In genomic region chr1:90357391-90357790, GRCm38 (mm10) we compare ENCODE assay signal across 18 mouse cellular contexts.
"Had no signal": no experiment of that assay in that cellular context is flagged by ENCODE, and none has a peak within 500 bp of the region (broad histone marks: within the 10 kb centered on the region; RNA-seq: fewer than 3 reads in every experiment).

No protein-coding gene starts in this region.

- H3K27me3 ChIP-seq: midbrain, embryonic 15.5 days; neural tube, embryonic 13.5 days; neural tube, embryonic 15.5 days had no signal

- H3K36me3 ChIP-seq: lung, embryonic 15.5 days; midbrain, embryonic 10.5 days; midbrain, embryonic 13.5 days; midbrain, embryonic 15.5 days; neural tube, embryonic 13.5 days; neural tube, embryonic 15.5 days had no signal

- H3K27ac ChIP-seq: lung, embryonic 15.5 days; midbrain, embryonic 10.5 days; midbrain, embryonic 13.5 days; midbrain, embryonic 15.5 days; neural tube, embryonic 13.5 days; neural tube, embryonic 15.5 days had no signal

- ATAC-seq: liver, postnatal 0 days; midbrain, embryonic 13.5 days; midbrain, embryonic 15.5 days had no signal

- H3K4me3 ChIP-seq: lung, embryonic 15.5 days; midbrain, embryonic 10.5 days; midbrain, embryonic 13.5 days; midbrain, embryonic 15.5 days; myocyte; neural tube, embryonic 13.5 days; neural tube, embryonic 15.5 days had no signal

- DNase-seq: liver, postnatal 0 days; lung, adult 2 months; lung, postnatal 10 days; lung, postnatal 4 days; retina, postnatal 1 day; right cerebral cortex, adult 18-20 months; right cerebral cortex, postnatal 4 days; spleen, adult 18-20 months; thymus, adult 18-20 months; thymus, postnatal 14 days; thymus, postnatal 36 days had no signal

- H3K9me3 ChIP-seq: lung, embryonic 15.5 days; midbrain, embryonic 10.5 days; midbrain, embryonic 13.5 days; midbrain, embryonic 15.5 days; neural tube, embryonic 13.5 days; neural tube, embryonic 15.5 days had no signal

- H3K9ac ChIP-seq: liver, postnatal 0 days; lung, embryonic 15.5 days; midbrain, embryonic 13.5 days; midbrain, embryonic 15.5 days; neural tube, embryonic 13.5 days; neural tube, embryonic 15.5 days had no signal

- H3K4me2 ChIP-seq: lung, embryonic 15.5 days; midbrain, embryonic 13.5 days; midbrain, embryonic 15.5 days; neural tube, embryonic 13.5 days; neural tube, embryonic 15.5 days had no signal
